ENCODE assay signal across 15 mouse cellular contexts in genomic region chr5:148990891-148991311, GRCm38 (mm10). TPM values are rescaled to one million over a fixed set of nuclear protein-coding genes. Genes with fewer than 3 reads are reported as not detected.
DNase-seq lines count a peak whose midpoint lies in the region; ATAC-seq and TF ChIP-seq lines count a peak whose summit lies in the region.
"Had no signal": no experiment of that assay in that cellular context is flagged by ENCODE, and none has a peak within 500 bp of the region (broad histone marks: within the 10 kb centered on the region; RNA-seq: fewer than 3 reads in every experiment).

No protein-coding gene starts in this region.

- peak overlapping the region; percentile 20 for H3K4me3 ChIP-seq in heart, embryonic 13.5 days
- H3K4me3 ChIP-seq in kidney, adult 2 months (ENCODE audit: insufficient read depth, low read depth, low read length): no peak overlapping the region
- no peak overlapping the region for H3K4me3 ChIP-seq in liver, embryonic 11.5 days (ENCODE audit: low read depth, low read length)
- H3K4me3 ChIP-seq: forebrain, embryonic 15.5 days had no signal

- intact Hi-C loops in heart, postnatal 25 days (cut with DNase I): loop anchor here (5.0 to 10.0 kb wide), 2 partner anchors 34 to 194 kb away; partner anchors contain the start of genes Hmgb1 and Uspl1

- H3K9ac ChIP-seq in heart, embryonic 13.5 days: peak overlapping the region; percentile 72
- no peak overlapping the region for H3K9ac ChIP-seq in liver, embryonic 11.5 days (ENCODE audit: low read depth, low read length)
- H3K9ac ChIP-seq: forebrain, embryonic 15.5 days; liver, embryonic 14.5 days had no signal

- H3K9me3 ChIP-seq in heart, embryonic 13.5 days: peaks cover 11% of the 10 kb centered on the region; the same call in 1 of the 2 replicates
- H3K9me3 ChIP-seq in liver, embryonic 11.5 days (ENCODE audit: control insufficient read depth, low read length): peaks cover 4% of the 10 kb centered on the region; the same call in 1 of the 2 replicates
- H3K9me3 ChIP-seq: forebrain, embryonic 15.5 days had no signal

- H3K4me1 ChIP-seq in heart, embryonic 13.5 days: peaks cover 28% of the 10 kb centered on the region
- H3K4me1 ChIP-seq in kidney, adult 2 months (ENCODE audit: control insufficient read depth, insufficient read depth, low read length): peaks cover 14% of the 10 kb centered on the region
- peaks cover 11% of the 10 kb centered on the region; the same call in 1 of the 2 replicates for H3K4me1 ChIP-seq in liver, embryonic 11.5 days (replicated peaks; ENCODE audit: control insufficient read depth, insufficient read depth, low read length)

- no peaks in the 10 kb centered on the region for H3K27me3 ChIP-seq in heart, embryonic 13.5 days (replicated peaks)
- H3K27me3 ChIP-seq in kidney, adult 2 months (replicated peaks; ENCODE audit: control insufficient read depth, insufficient read depth, low read length): no peaks in the 10 kb centered on the region
- no peaks in the 10 kb centered on the region for H3K27me3 ChIP-seq in liver, embryonic 11.5 days (replicated peaks; ENCODE audit: control insufficient read depth, insufficient read depth, low read length)
- H3K27me3 ChIP-seq: forebrain, embryonic 15.5 days had no signal

- WGBS in heart, embryonic 13.5 days: 39% methylated on average over 12 of the region's 12 CpGs
- WGBS in kidney, adult 2 months: 27% methylated on average over 12 of the region's 12 CpGs
- 73% methylated on average over 12 of the region's 12 CpGs for WGBS in liver, embryonic 11.5 days

- peak overlapping the region; percentile 84 for H3K27ac ChIP-seq in heart, embryonic 13.5 days (replicated peaks)
- peak overlapping the region; percentile 97 for H3K27ac ChIP-seq in kidney, adult 2 months (ENCODE audit: insufficient read depth, low read depth, low read length)
- H3K27ac ChIP-seq in liver, embryonic 11.5 days (ENCODE audit: low read depth, low read length): peak overlapping the region; percentile 35; the same call in 1 of the 2 replicates
- H3K27ac ChIP-seq: forebrain, embryonic 15.5 days; liver, embryonic 14.5 days had no signal

- H3K4me2 ChIP-seq in heart, embryonic 13.5 days: peak overlapping the region; percentile 54
- H3K4me2 ChIP-seq in liver, embryonic 11.5 days: no peak overlapping the region
- H3K4me2 ChIP-seq: forebrain, embryonic 15.5 days had no signal

- peaks cover 6% of the 10 kb centered on the region for H3K36me3 ChIP-seq in heart, embryonic 13.5 days
- H3K36me3 ChIP-seq in kidney, adult 2 months (ENCODE audit: control insufficient read depth, insufficient read depth, low read length): no peaks in the 10 kb centered on the region
- H3K36me3 ChIP-seq in liver, embryonic 11.5 days (ENCODE audit: control insufficient read depth, insufficient read depth, low read length): no peaks in the 10 kb centered on the region
- H3K36me3 ChIP-seq: forebrain, embryonic 15.5 days had no signal

- no peak for TF ChIP-seq CTCF in kidney, adult 2 months (conservative IDR thresholded peaks at IDR 0.05; ENCODE audit: insufficient read depth, insufficient read length, low read depth, low read length)

- no peak for ATAC-seq in heart, embryonic 13.5 days (ENCODE audit: extremely low read depth, insufficient number of reproducible peaks, low FRiP score, low TSS enrichment)
- ATAC-seq in liver, embryonic 11.5 days (replicated peaks; ENCODE audit: low FRiP score): no peak
- ATAC-seq: forebrain, embryonic 15.5 days had no signal

- DNase-seq in heart, postnatal 25 days (ENCODE audit: low spot score): no peak
- DNase-seq in adrenal gland, postnatal 14 days: peak; percentile 89
- peak; percentile 86 for DNase-seq in kidney, adult 2 months
- DNase-seq in liver, embryonic 11.5 days (ENCODE audit: low spot score): no peak
- no peak for DNase-seq in retina, postnatal 1 day
- no peak for DNase-seq in layer of hippocampus, adult 11-12 months (ENCODE audit: low spot score)
- no peak for DNase-seq in right cerebral cortex, postnatal 14 days
- DNase-seq: right cerebral cortex, postnatal 25 days; thymus, postnatal 14 days had no signal

- TF ChIP-seq POLR2A in kidney, adult 2 months (IDR thresholded peaks at IDR 0.05; ENCODE audit: low read depth, low read length): no peak

RNA-seq across cellular contexts. Expression of gene Gm42791, which starts 4.0 kb away (rescaled TPM):
- polyA plus RNA-seq in heart, embryonic 13.5 days (2015; fragmentation: Nextera tagmentation; extraction: Ambion mirVana): 1.7 and 2.3 TPM in 2 replicates
- total RNA-seq in heart, postnatal 25 days (2021): 1 to 10 TPM; 5.8 to 6.2 TPM
- 5.6 and 6.2 TPM in 2 replicates for total RNA-seq in adrenal gland, postnatal 14 days (2021)
- polyA plus RNA-seq in kidney, adult 2 months (2012; rRNA removed): not detected in 2 replicates
- polyA plus RNA-seq in liver, embryonic 11.5 days (2014; fragmentation: Nextera tagmentation; extraction: Ambion mirVana): not detected in 2 replicates
- total RNA-seq: common myeloid progenitor, adult 5-6 weeks; monocyte, adult 5-6 weeks had no signal
- polyA plus RNA-seq: large intestine, adult 2 months; liver, embryonic 14.5 days had no signal

Comparison
In these comparisons a context has a peak if more than half of its experiments do, and no peak if none do; other contexts are left out.
1. H3K27ac ChIP-seq: peak in every context shown above with its lines; median percentile 97 in kidney, adult 2 months; 84 in heart, embryonic 13.5 days; 35 in liver, embryonic 11.5 days.
2. DNase-seq: peak in adrenal gland, postnatal 14 days (single experiment) and kidney, adult 2 months (single experiment); none in heart, postnatal 25 days (single experiment), liver, embryonic 11.5 days (single experiment), retina, postnatal 1 day (single experiment), layer of hippocampus, adult 11-12 months (single experiment) and right cerebral cortex, postnatal 14 days (single experiment).